Mouse (Mus musculus) liver, embryonic 15.5 days (tissue): Measurements from ENCODE around the gene Atp6v1f. TPM values are rescaled to one million over a fixed set of nuclear protein-coding genes. Genes with fewer than 3 reads are reported as not detected.

Experiments used
- ATAC-seq: fragments of 200-750 bp; cut with Nextera tagmentation; 2 replicates; pipeline ENCODE4 v1.8.0; 2017; ENCODE audit warnings: moderate number of reproducible peaks, mild to moderate bottlenecking, moderate library complexity; ENCODE audit not compliant: insufficient read depth
- H3K27ac ChIP-seq: fragments of 300-500 bp; sonication (generic); replicated peaks from 2 replicates; pipeline ENCODE4 v1.5.1; 2015; ENCODE audit warnings: mild to moderate bottlenecking, inconsistent platforms
- H3K27me3 ChIP-seq: fragments of 300-500 bp; sonication (generic); 2 replicates; pipeline ENCODE4 v1.6.1; 2015; ENCODE audit warnings: mild to moderate bottlenecking, inconsistent platforms
- H3K36me3 ChIP-seq: fragments of 300-500 bp; sonication (generic); replicated peaks from 2 replicates; pipeline ENCODE4 v1.6.1; 2015; ENCODE audit warnings: moderate library complexity, mild to moderate bottlenecking, inconsistent platforms
- H3K4me1 ChIP-seq: fragments of 300-500 bp; sonication (generic); replicated peaks from 2 replicates; pipeline ENCODE4 v1.6.1; 2015; ENCODE audit warnings: inconsistent platforms
- H3K4me2 ChIP-seq: fragments of 300-500 bp; sonication (generic); 2 replicates; pipeline ENCODE4 v1.6.1; 2015; ENCODE audit warnings: moderate library complexity, mild to moderate bottlenecking, inconsistent platforms
- H3K4me3 ChIP-seq: fragments of 300-500 bp; sonication (generic); replicated peaks from 2 replicates; pipeline ENCODE4 v1.5.1; 2015; ENCODE audit warnings: mild to moderate bottlenecking, inconsistent platforms
- H3K9ac ChIP-seq: fragments of 300-500 bp; sonication (generic); 2 replicates; pipeline ENCODE4 v1.6.1; 2015; ENCODE audit warnings: moderate library complexity, mild to moderate bottlenecking, inconsistent platforms
- H3K9me3 ChIP-seq: fragments of 300-500 bp; sonication (generic); replicated peaks from 2 replicates; pipeline ENCODE4 v1.6.1; 2016; ENCODE audit warnings: inconsistent platforms
- WGBS: fragments of 180-500 bp; shearing (Covaris S2); methylation state at CpG from one replicate; pipeline ENCODE4 v1.1.7; 2015; ENCODE audit warnings: mixed read lengths; ENCODE audit not compliant: insufficient replicate concordance; 5-methylcytosine and 5-hydroxymethylcytosine counted together
- polyA plus RNA-seq: library from polyadenylated mRNA; unstranded; fragments of >200 nt; fragmentation: Nextera tagmentation; extraction: Ambion mirVana; gene quantifications from 2 replicates; pipeline ENCODE4 v1.2.1, GENCODE M21; 2015

Atp6v1f gene
- polyA plus RNA-seq, 1 experiment from 2014 or later = 125 TPM

GRCm38 (mm10) chr6:29500177-29500576 is 32.7 kb downstream of the Atp6v1f start:
- no peak for ATAC-seq
- Histone ChIP-seq H3K4me3 (no peak overlapping the region), H3K27me3 (peaks cover 41% of the 10 kb centered on the region), H3K27ac (no peak overlapping the region), H3K9me3 (no peaks in the 10 kb centered on the region), H3K36me3 (no peaks in the 10 kb centered on the region), H3K4me2 (no peak overlapping the region), H3K4me1 (no peaks in the 10 kb centered on the region; the same call in 1 of the 2 replicates), H3K9ac (no peak overlapping the region)
- 29% methylated on average over 7 of the region's 7 CpGs for WGBS

- H3K27ac ChIP-seq = no peak overlapping the region
- H3K4me3 ChIP-seq = no peak overlapping the region
- no peaks in the 10 kb centered on the region for H3K9me3 ChIP-seq
- H3K4me2 ChIP-seq = no peak overlapping the region
- H3K36me3 ChIP-seq = no peaks in the 10 kb centered on the region
- no peak for ATAC-seq
- peaks cover 41% of the 10 kb centered on the region for H3K27me3 ChIP-seq
- no peak overlapping the region for H3K9ac ChIP-seq
- 39% methylated on average over 6 of the region's 6 CpGs for WGBS
- H3K4me1 ChIP-seq = no peaks in the 10 kb centered on the region; the same call in 1 of the 2 replicates
Measured at GRCm38 (mm10) chr6:29500810-29501209, 33.3 kb downstream of the Atp6v1f start.

GRCm38 (mm10) chr6:29501599-29501998 is 34.1 kb downstream of the Atp6v1f start:
- Histone ChIP-seq H3K36me3 (no peaks in the 10 kb centered on the region), H3K27me3 (peaks cover 41% of the 10 kb centered on the region), H3K4me1 (no peaks in the 10 kb centered on the region; the same call in 1 of the 2 replicates), H3K27ac (no peak overlapping the region), H3K4me2 (no peak overlapping the region), H3K4me3 (no peak overlapping the region), H3K9ac (no peak overlapping the region), H3K9me3 (no peaks in the 10 kb centered on the region)
- ATAC-seq = no peak
- WGBS = 58% methylated on average over 1 of the region's 1 CpGs

GRCm38 (mm10) chr6:29505493-29505892 is 38.0 kb downstream of the Atp6v1f start:
- Histone ChIP-seq H3K4me1 (peaks cover 10% of the 10 kb centered on the region), H3K9me3 (no peaks in the 10 kb centered on the region), H3K36me3 (no peaks in the 10 kb centered on the region), H3K27ac (no peak overlapping the region), H3K27me3 (peaks cover 53% of the 10 kb centered on the region), H3K4me2 (no peak overlapping the region), H3K9ac (no peak overlapping the region), H3K4me3 (no peak overlapping the region)
- 71% methylated on average over 5 of the region's 5 CpGs for WGBS
- ATAC-seq = no peak

GRCm38 (mm10) chr6:29506834-29507233 is 39.3 kb downstream of the Atp6v1f start:
- Histone ChIP-seq H3K9ac (no peak overlapping the region), H3K4me3 (peak overlapping the region; percentile 45; the same call in 1 of the 2 replicates), H3K9me3 (no peaks in the 10 kb centered on the region), H3K27me3 (peaks cover 53% of the 10 kb centered on the region), H3K4me1 (peaks cover 10% of the 10 kb centered on the region), H3K27ac (no peak overlapping the region), H3K4me2 (peak overlapping the region; percentile 63), H3K36me3 (no peaks in the 10 kb centered on the region)
- 32% methylated on average over 8 of the region's 8 CpGs for WGBS
- ATAC-seq = no peak

- peaks cover 53% of the 10 kb centered on the region for H3K27me3 ChIP-seq
- ATAC-seq = 0 out of 2 replicates have a peak, but pooled peaks have one; percentile 18
- H3K9me3 ChIP-seq = no peaks in the 10 kb centered on the region
- H3K36me3 ChIP-seq = no peaks in the 10 kb centered on the region
- no peak within 1 kb of the TSS for H3K27ac ChIP-seq
- peak within 1 kb of the TSS; percentile 45 for H3K4me3 ChIP-seq
- peaks cover 11% of the 10 kb centered on the region for H3K4me1 ChIP-seq
- WGBS = under 1% methylated on average over 47 of the region's 47 CpGs
- peak within 1 kb of the TSS; percentile 63 for H3K4me2 ChIP-seq
- no peak within 1 kb of the TSS for H3K9ac ChIP-seq
Measured at GRCm38 (mm10) chr6:29507447-29508309, 40.2 kb downstream of the Atp6v1f start, which contains the start of gene Kcp. TSS of gene Kcp (minus strand) at chr6:29507952.

- WGBS = 33% methylated on average over 2 of the region's 2 CpGs
- Histone ChIP-seq H3K27ac (no peak overlapping the region), H3K9ac (no peak overlapping the region), H3K4me3 (no peak overlapping the region), H3K36me3 (no peaks in the 10 kb centered on the region), H3K4me2 (no peak overlapping the region), H3K9me3 (no peaks in the 10 kb centered on the region), H3K4me1 (peaks cover 19% of the 10 kb centered on the region), H3K27me3 (peaks cover 53% of the 10 kb centered on the region)
- ATAC-seq = no peak
Measured at GRCm38 (mm10) chr6:29509086-29509485, 41.6 kb downstream of the Atp6v1f start.

GRCm38 (mm10) chr6:29513284-29513683 is 45.8 kb downstream of the Atp6v1f start:
- peak; percentile 62 for ATAC-seq
- peaks cover 16% of the 10 kb centered on the region for H3K27me3 ChIP-seq
- no peak overlapping the region for H3K9ac ChIP-seq
- peak overlapping the region; percentile 48; the same call in 1 of the 2 replicates for H3K27ac ChIP-seq
- no peaks in the 10 kb centered on the region for H3K36me3 ChIP-seq
- H3K9me3 ChIP-seq = no peaks in the 10 kb centered on the region
- H3K4me1 ChIP-seq = peaks cover 9% of the 10 kb centered on the region; the same call in 1 of the 2 replicates
- WGBS = 1% methylated on average over 11 of the region's 11 CpGs
- peak overlapping the region; percentile 14; the same call in 1 of the 2 replicates for H3K4me3 ChIP-seq
- peak overlapping the region; percentile 49 for H3K4me2 ChIP-seq

- no peak overlapping the region for H3K4me3 ChIP-seq
- H3K9me3 ChIP-seq = no peaks in the 10 kb centered on the region
- no peak for ATAC-seq
- no peak overlapping the region for H3K9ac ChIP-seq
- WGBS = 8% methylated on average over 5 of the region's 5 CpGs
- H3K36me3 ChIP-seq = no peaks in the 10 kb centered on the region
- H3K4me1 ChIP-seq = peaks cover 9% of the 10 kb centered on the region; the same call in 1 of the 2 replicates
- H3K27ac ChIP-seq = no peak overlapping the region
- no peak overlapping the region for H3K4me2 ChIP-seq
- H3K27me3 ChIP-seq = no peaks in the 10 kb centered on the region; the same call in 1 of the 2 replicates
Measured at GRCm38 (mm10) chr6:29517139-29517538, 49.6 kb downstream of the Atp6v1f start.
